Mouse (Mus musculus) ES-Bruce4 (cell line): ENCODE data around the gene Rab27a. TPM values are rescaled to one million over a fixed set of nuclear protein-coding genes. Genes with fewer than 3 reads are reported as not detected.

Experiments used
- H3K27ac ChIP-seq: 2 replicates; pipeline ENCODE4 v1.5.1; 2012; ENCODE audit warnings: low read length, inconsistent platforms; ENCODE audit not compliant: insufficient read depth
- H3K27me3 ChIP-seq: 2 replicates; pipeline ENCODE4 v1.6.1; 2012; ENCODE audit warnings: mild to moderate bottlenecking, low read length, inconsistent platforms; ENCODE audit not compliant: control insufficient read depth, poor library complexity, insufficient read depth, severe bottlenecking
- H3K36me3 ChIP-seq: 2 replicates; pipeline ENCODE4 v1.6.1; 2012; ENCODE audit warnings: inconsistent platforms, mild to moderate bottlenecking, low read length, moderate library complexity; ENCODE audit not compliant: control insufficient read depth, poor library complexity, insufficient read depth, severe bottlenecking
- H3K4me1 ChIP-seq: one replicate; pipeline ENCODE4 v1.8.1; 2011; ENCODE audit warnings: low read length; ENCODE audit not compliant: control insufficient read depth, insufficient read depth
- H3K4me3 ChIP-seq: 2 replicates; pipeline ENCODE4 v1.5.1; 2011; ENCODE audit warnings: low read depth, mild to moderate bottlenecking, low read length
- H3K9ac ChIP-seq: 2 replicates; pipeline ENCODE4 v1.6.1; 2012; ENCODE audit warnings: low read depth, mild to moderate bottlenecking, inconsistent platforms; ENCODE audit not compliant: poor library complexity, severe bottlenecking
- H3K9me3 ChIP-seq: replicated peaks from 2 replicates; pipeline ENCODE4 v1.6.1; 2012; ENCODE audit warnings: mild to moderate bottlenecking, low read length, inconsistent platforms; ENCODE audit not compliant: control insufficient read depth, poor library complexity, insufficient read depth, severe bottlenecking
- CTCF ChIP-seq: IDR thresholded peaks from one replicate; pipeline ENCODE4 v1.8.1; 2011; ENCODE audit warnings: low read depth, low read length
- EP300 ChIP-seq: IDR thresholded peaks from 2 replicates; pipeline ENCODE4 v1.6.1; 2011; ENCODE audit warnings: low read depth, low read length; ENCODE audit not compliant: insufficient read depth
- POLR2A ChIP-seq: IDR thresholded peaks from one replicate; pipeline ENCODE4 v1.8.1; 2011; ENCODE audit warnings: low read length; ENCODE audit not compliant: insufficient read depth
- polyA plus RNA-seq: library from polyadenylated mRNA; stranded (reverse); fragments of >200 nt; gene quantifications from 2 replicates; pipeline ENCODE4 v1.2.4, GENCODE M21; 2011; ENCODE audit warnings: low read depth; ENCODE audit not compliant: missing spikeins, insufficient read depth, insufficient read length

Rab27a gene
- polyA plus RNA-seq, result 16.1 and 18.2 TPM in 2 replicates

DNA sequence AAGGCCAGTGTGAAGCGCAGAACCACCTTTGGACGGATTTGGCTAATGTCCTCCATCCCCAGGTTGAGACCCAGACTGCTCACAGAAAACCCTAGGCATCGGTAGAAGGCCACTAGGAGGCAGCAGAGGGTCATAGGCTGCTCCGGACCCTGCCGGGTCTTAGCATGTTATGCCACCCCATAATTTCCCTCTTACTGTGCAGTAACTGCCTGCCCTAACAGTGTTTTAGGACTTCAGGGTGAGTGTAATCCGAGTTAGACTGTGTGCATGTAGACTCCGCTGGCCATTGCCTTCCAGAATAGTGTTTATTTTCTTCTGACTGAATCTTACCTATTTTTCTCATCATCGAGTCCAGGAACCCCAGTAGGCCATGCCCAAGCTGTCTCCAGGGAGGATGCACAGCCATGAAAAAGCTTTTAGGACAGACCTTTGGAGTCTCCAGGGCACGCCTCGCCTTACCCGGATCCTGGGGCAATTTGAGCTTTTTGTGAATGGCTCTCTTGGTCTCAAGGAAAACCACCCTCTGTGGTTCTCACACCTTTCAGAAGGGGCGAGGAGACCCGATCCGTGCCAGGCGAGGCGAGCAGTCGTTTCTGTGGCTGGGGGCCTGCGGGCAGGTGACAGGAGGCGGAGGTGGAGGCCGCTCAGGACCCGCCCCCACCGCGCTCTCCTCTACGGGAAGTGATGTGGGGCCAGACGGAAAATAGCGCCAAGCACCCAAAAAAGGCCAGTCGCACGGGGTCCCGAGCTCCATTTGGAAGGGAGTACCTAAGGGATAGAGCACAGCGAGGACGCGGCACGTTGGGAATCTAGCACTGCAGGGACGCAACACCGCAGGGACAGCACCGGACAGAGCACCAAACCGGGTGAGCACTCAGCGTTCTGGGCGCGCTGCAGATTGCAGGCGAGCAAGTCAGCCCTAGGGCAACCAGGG lies at the start of gene Rab27a:
Rab27a (plus strand) TSS at position 709 of the 934 bp plus-strand sequence.
- no peaks in the 10 kb centered on the region for H3K9me3 ChIP-seq
- no peaks in the 10 kb centered on the region for H3K36me3 ChIP-seq
- no peak within 1 kb of the TSS for H3K27ac ChIP-seq
- H3K9ac ChIP-seq, result peak within 1 kb of the TSS; percentile 52
- H3K27me3 ChIP-seq, result no peaks in the 10 kb centered on the region
- peak within 1 kb of the TSS; percentile 93 for H3K4me3 ChIP-seq
- no peaks in the 10 kb centered on the region for H3K4me1 ChIP-seq
- TF ChIP-seq CTCF, result peak; percentile 90
- no peak for TF ChIP-seq POLR2A
- TF ChIP-seq EP300, result 0 out of 2 replicates have a peak, but pooled peaks have one; percentile 19

DNA sequence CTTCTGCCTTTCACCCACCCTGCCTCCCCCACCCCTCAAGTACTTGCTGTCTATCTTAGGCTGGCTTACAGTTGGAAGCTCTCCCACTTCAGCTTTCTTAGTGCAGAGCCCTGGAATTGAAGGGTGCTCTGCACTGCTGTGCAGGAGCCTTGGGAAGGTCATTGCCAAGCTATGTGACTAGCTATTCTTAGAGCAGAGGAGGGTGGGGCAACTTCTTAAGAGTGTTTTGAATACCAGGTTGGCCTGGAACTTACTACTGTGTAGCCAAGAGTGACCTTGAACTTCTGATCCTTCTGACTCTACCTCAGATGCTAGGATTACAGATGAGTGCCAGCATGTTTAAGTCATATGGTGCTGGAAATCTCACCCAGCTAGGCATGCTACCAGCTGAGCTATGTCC lies 48.5 kb upstream of the Rab27a start:
- H3K4me1 ChIP-seq, result peaks cover 12% of the 10 kb centered on the region
- H3K4me3 ChIP-seq, result no peak overlapping the region
- TF ChIP-seq CTCF (no peak), POLR2A (no peak), EP300 (peak; percentile 86)
- H3K27ac ChIP-seq, result peak overlapping the region; percentile 80
- H3K9me3 ChIP-seq, result no peaks in the 10 kb centered on the region
- no peaks in the 10 kb centered on the region for H3K27me3 ChIP-seq
- H3K36me3 ChIP-seq, result no peaks in the 10 kb centered on the region
- H3K9ac ChIP-seq, result no peak overlapping the region

DNA sequence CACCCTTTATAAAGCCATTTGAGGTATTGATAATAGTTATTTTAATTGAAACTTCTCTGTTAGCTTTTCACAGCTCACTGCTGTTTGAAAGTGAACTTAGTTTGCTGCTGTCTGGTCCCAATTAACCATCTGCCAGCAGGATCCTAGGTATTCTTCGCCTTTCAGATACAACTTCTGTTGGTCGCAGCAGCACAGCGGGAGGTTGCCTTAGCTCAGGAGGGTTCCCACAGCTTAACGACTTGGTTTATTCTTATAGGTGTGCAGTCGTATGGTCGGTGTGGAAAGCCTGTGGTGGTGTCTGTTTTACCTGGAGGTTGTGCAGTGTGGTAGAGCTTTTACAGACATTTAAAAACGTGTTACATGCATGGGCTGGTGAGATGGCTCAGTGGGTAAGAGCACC lies 47.8 kb upstream of the Rab27a start:
- Histone ChIP-seq H3K27ac (peak overlapping the region; percentile 80), H3K9me3 (no peaks in the 10 kb centered on the region), H3K27me3 (no peaks in the 10 kb centered on the region), H3K4me1 (peaks cover 12% of the 10 kb centered on the region), H3K36me3 (no peaks in the 10 kb centered on the region), H3K9ac (no peak overlapping the region), H3K4me3 (no peak overlapping the region)
- TF ChIP-seq CTCF, result no peak

DNA sequence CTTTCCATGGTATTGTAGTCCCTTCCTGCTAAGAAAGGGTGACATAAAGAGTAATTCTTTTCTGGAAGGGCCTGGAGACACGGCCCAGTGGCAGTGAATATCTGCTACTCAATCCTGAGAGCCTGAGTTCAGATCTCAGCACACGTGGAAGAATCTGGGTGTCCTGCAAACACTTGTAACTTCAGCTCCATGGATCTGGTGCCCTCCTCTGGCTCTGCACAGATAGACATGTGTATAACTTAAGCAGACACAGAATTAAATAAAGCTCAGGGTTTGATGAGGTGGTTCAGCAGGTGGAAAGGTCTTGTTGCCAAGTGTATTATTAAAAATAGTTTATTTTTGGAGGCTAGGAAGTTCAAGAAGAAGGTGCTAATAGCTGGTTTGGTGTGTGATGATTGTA lies 44.2 kb upstream of the Rab27a start:
- Histone ChIP-seq H3K4me1 (peaks cover 6% of the 10 kb centered on the region), H3K27ac (no peak overlapping the region), H3K9me3 (no peaks in the 10 kb centered on the region), H3K36me3 (no peaks in the 10 kb centered on the region), H3K9ac (no peak overlapping the region), H3K4me3 (no peak overlapping the region), H3K27me3 (no peaks in the 10 kb centered on the region)
- no peak for TF ChIP-seq CTCF
- TF ChIP-seq EP300, result no peak
- no peak for TF ChIP-seq POLR2A

DNA sequence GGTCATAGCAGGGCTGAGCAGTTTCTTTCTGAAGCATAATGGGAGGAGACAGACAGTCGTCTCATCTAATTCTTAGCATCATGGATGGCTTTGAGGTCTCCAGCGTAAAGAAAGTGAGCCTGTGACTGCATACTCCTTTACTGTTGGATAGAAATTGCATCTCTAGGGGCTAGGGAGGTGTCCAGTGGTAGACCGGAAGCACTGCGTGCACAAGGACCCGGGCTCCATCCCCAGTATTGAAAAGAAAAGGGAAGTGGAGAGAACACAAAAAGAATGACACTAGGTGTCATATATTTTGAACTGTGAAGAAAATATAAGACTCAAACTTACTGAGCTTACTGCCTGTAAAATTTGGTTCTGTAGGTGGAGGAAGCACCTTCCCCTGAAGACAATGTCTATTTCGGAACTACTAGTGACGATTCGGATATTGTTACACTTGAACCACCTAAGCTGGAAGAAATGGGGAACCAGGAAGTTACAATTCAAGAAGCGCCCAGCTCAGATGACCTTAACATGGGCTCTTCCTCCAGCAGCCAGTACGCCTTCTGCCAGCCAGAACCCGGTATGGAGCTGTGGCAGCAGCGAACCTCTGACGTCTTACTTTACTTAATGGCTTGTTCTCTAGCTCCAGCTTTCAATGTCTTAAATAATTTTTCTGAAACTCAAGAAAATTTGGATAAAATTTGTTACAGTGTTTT lies 43.2 kb upstream of the Rab27a start:
- no peak overlapping the region for H3K27ac ChIP-seq
- TF ChIP-seq CTCF, result no peak
- TF ChIP-seq POLR2A, result no peak
- TF ChIP-seq EP300, result no peak
- H3K4me3 ChIP-seq, result no peak overlapping the region
- no peak overlapping the region for H3K9ac ChIP-seq
- H3K36me3 ChIP-seq, result no peaks in the 10 kb centered on the region
- H3K27me3 ChIP-seq, result no peaks in the 10 kb centered on the region
- peaks cover 1% of the 10 kb centered on the region for H3K4me1 ChIP-seq
- no peaks in the 10 kb centered on the region for H3K9me3 ChIP-seq

DNA sequence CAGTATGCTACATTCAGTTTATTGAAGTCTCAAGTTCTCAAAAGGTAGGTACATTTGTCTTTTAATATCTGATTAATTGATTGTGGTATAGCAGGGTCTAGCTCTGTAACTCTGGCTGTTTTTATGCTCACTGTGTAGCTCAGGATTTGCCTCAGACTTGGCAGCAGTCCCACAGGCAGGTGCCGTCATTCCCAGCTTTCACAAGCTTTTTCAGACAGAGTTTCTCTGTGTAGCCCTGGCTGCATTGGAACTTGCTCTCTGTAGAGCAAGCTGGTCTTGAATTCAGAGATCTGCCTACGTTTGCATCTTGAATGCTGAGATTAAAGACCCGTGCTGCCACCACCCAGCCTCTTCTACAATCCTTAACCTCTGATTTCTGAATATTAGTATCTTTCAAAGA lies 42.5 kb upstream of the Rab27a start:
- Histone ChIP-seq H3K9ac (no peak overlapping the region), H3K4me3 (no peak overlapping the region), H3K27ac (no peak overlapping the region), H3K36me3 (no peaks in the 10 kb centered on the region), H3K9me3 (no peaks in the 10 kb centered on the region), H3K4me1 (no peaks in the 10 kb centered on the region), H3K27me3 (no peaks in the 10 kb centered on the region)
- TF ChIP-seq CTCF (no peak), EP300 (no peak), POLR2A (no peak)
